Comparison of ENCODE assay signal across 8 mouse cellular contexts in genomic region chr11:69410045-69410309, GRCm38 (mm10). TPM values are rescaled to one million over a fixed set of nuclear protein-coding genes. Genes with fewer than 3 reads are reported as not detected.
DNase-seq lines count a peak whose midpoint lies in the region; ATAC-seq and TF ChIP-seq lines count a peak whose summit lies in the region.

No protein-coding gene starts in this region.

- ATAC-seq in stomach, embryonic 16.5 days (ENCODE audit: insufficient read depth, low FRiP score) = no peak

- H3K36me3 ChIP-seq in testis, adult 2 months (ENCODE audit: control insufficient read depth, insufficient read depth, low read length) = no peaks in the 10 kb centered on the region
- H3K36me3 ChIP-seq in liver, adult 2 months (ENCODE audit: control insufficient read depth, insufficient read depth, low read length) = no peaks in the 10 kb centered on the region; the same call in 1 of the 2 replicates
- H3K36me3 ChIP-seq in stomach, embryonic 16.5 days (ENCODE audit: control insufficient read depth, insufficient read depth, low read length) = peaks cover 28% of the 10 kb centered on the region

- H3K4me3 ChIP-seq in testis, adult 2 months (ENCODE audit: control insufficient read depth, low read depth, low read length) = peak overlapping the region; percentile 93
- H3K4me3 ChIP-seq in liver, adult 2 months (ENCODE audit: insufficient read depth, low read depth, low read length) = peak overlapping the region; percentile 69
- peak overlapping the region; percentile 72 for H3K4me3 ChIP-seq in stomach, embryonic 16.5 days (replicated peaks; ENCODE audit: low read length)

- peaks cover 14% of the 10 kb centered on the region; the same call in 1 of the 2 replicates for H3K79me2 ChIP-seq in liver, adult 2 months (ENCODE audit: control insufficient read depth, insufficient read depth, low read length)

- WGBS in liver, adult 2 months = under 1% methylated on average over 18 of the region's 18 CpGs
- WGBS in stomach, embryonic 16.5 days = under 1% methylated on average over 18 of the region's 18 CpGs

- TF ChIP-seq CTCF in testis, adult 2 months (IDR thresholded peaks at IDR 0.05; ENCODE audit: control insufficient read depth, insufficient read depth, insufficient replicate concordance, low read depth, low read length) = no peak
- no peak for TF ChIP-seq CTCF in liver, adult 2 months (IDR thresholded peaks at IDR 0.05; ENCODE audit: low read depth, low read length)

- H3K27ac ChIP-seq in testis, adult 2 months (ENCODE audit: control insufficient read depth, insufficient read depth, low read depth, low read length) = peak overlapping the region; percentile 94
- H3K27ac ChIP-seq in liver, adult 2 months (replicated peaks; ENCODE audit: insufficient read depth, low read depth, low read length) = peak overlapping the region; percentile 94
- peak overlapping the region; percentile 100 for H3K27ac ChIP-seq in stomach, embryonic 16.5 days (ENCODE audit: low read length)

- peak overlapping the region; percentile 91 for H3K9ac ChIP-seq in liver, adult 2 months (ENCODE audit: low read depth, low read length)
- peak overlapping the region; percentile 89 for H3K9ac ChIP-seq in stomach, embryonic 16.5 days (ENCODE audit: low read length)

- DNase-seq in embryo, embryonic 11 days = peak; percentile 49
- DNase-seq in embryo, embryonic 10 days (ENCODE audit: low spot score) = no peak
- no peak for DNase-seq in testis, postnatal 14 days (ENCODE audit: low spot score)
- no peak for DNase-seq in liver, adult 2 months (ENCODE audit: extremely low read depth, low read depth, low spot score)
- DNase-seq in left cerebral cortex, postnatal 25 days (ENCODE audit: low spot score in 2 of 2) = no peak
- no peak for DNase-seq in cerebellum, postnatal 25 days

- H3K27me3 ChIP-seq in testis, adult 2 months (ENCODE audit: control insufficient read depth, insufficient read depth, low read length) = no peaks in the 10 kb centered on the region
- H3K27me3 ChIP-seq in liver, adult 2 months (ENCODE audit: control insufficient read depth, insufficient read depth, low read length) = no peaks in the 10 kb centered on the region
- H3K27me3 ChIP-seq in stomach, embryonic 16.5 days (ENCODE audit: control insufficient read depth, insufficient read depth, low read length) = no peaks in the 10 kb centered on the region

- H3K4me2 ChIP-seq in stomach, embryonic 16.5 days (ENCODE audit: low read depth, low read length) = peak overlapping the region; percentile 98

- peak; percentile 14; the same call in 1 of the 2 replicates for TF ChIP-seq POLR2A in testis, adult 2 months (IDR thresholded peaks at IDR 0.05; ENCODE audit: control insufficient read depth, low read depth, low read length)
- no peak for TF ChIP-seq POLR2A in liver, adult 2 months (IDR thresholded peaks at IDR 0.05; ENCODE audit: extremely low read depth, insufficient read depth, low read length)

- H3K9me3 ChIP-seq in stomach, embryonic 16.5 days (replicated peaks; ENCODE audit: control insufficient read depth, low read length) = no peaks in the 10 kb centered on the region

- intact Hi-C loops in left cerebral cortex, postnatal 25 days (cut with DNase I) = loop anchor here (1.0 kb wide), 1 partner anchor 8 kb away; no protein-coding TSS in a partner anchor

- peaks cover 46% of the 10 kb centered on the region for H3K4me1 ChIP-seq in testis, adult 2 months (ENCODE audit: control insufficient read depth, insufficient read depth, low read length)
- H3K4me1 ChIP-seq in liver, adult 2 months (ENCODE audit: control insufficient read depth, insufficient read depth, low read length) = peaks cover 33% of the 10 kb centered on the region
- peaks cover 43% of the 10 kb centered on the region for H3K4me1 ChIP-seq in stomach, embryonic 16.5 days (ENCODE audit: control insufficient read depth, insufficient read depth, low read length)

RNA-seq across cellular contexts. Expression of gene Kdm6b, which starts 3.5 kb away (rescaled TPM):
- polyA plus RNA-seq in testis, adult 2 months (2012; rRNA removed) = 8.0 and 8.6 TPM in 2 replicates
- 1.6 and 2.3 TPM in 2 replicates for total RNA-seq in liver, adult 2 months (2014; rRNA removed)
- polyA plus RNA-seq in liver, adult 2 months (2012; rRNA removed) = 4.2 and 4.6 TPM in 2 replicates
- 21.2 and 21.4 TPM in 2 replicates for polyA plus RNA-seq in stomach, embryonic 16.5 days (2015; fragmentation: Nextera tagmentation; extraction: Ambion mirVana)
- 10 to 100 TPM; 23.3 to 25.3 TPM for total RNA-seq in left cerebral cortex, postnatal 25 days (2021)

RNA-seq across cellular contexts. Expression of gene Tmem88, which starts 11.9 kb away (rescaled TPM):
- 2.0 and 2.4 TPM in 2 replicates for polyA plus RNA-seq in testis, adult 2 months (2012; rRNA removed)
- 1.3 and 1.7 TPM in 2 replicates for total RNA-seq in liver, adult 2 months (2014; rRNA removed)
- 6.7 and 8.5 TPM in 2 replicates for polyA plus RNA-seq in liver, adult 2 months (2012; rRNA removed)
- polyA plus RNA-seq in stomach, embryonic 16.5 days (2015; fragmentation: Nextera tagmentation; extraction: Ambion mirVana) = 26.4 and 28.7 TPM in 2 replicates
- total RNA-seq in left cerebral cortex, postnatal 25 days (2021) = 1 to 10 TPM; 3.6 to 3.8 TPM

RNA-seq across cellular contexts. Expression of gene Cyb5d1, which starts 14.5 kb away (rescaled TPM):
- polyA plus RNA-seq in testis, adult 2 months (2012; rRNA removed) = 35.3 and 42.5 TPM in 2 replicates
- 33.9 and 40.7 TPM in 2 replicates for total RNA-seq in liver, adult 2 months (2014; rRNA removed)
- 21.1 and 22.1 TPM in 2 replicates for polyA plus RNA-seq in liver, adult 2 months (2012; rRNA removed)
- polyA plus RNA-seq in stomach, embryonic 16.5 days (2015; fragmentation: Nextera tagmentation; extraction: Ambion mirVana) = 29.4 TPM in 2 replicates
- total RNA-seq in left cerebral cortex, postnatal 25 days (2021) = 10 to 100 TPM; 35.9 to 41.3 TPM

RNA-seq across cellular contexts. Expression of gene Naa38, which starts 14.7 kb away (rescaled TPM):
- polyA plus RNA-seq in testis, adult 2 months (2012; rRNA removed) = 325 and 343 TPM in 2 replicates
- 86.6 and 91.5 TPM in 2 replicates for total RNA-seq in liver, adult 2 months (2014; rRNA removed)
- polyA plus RNA-seq in liver, adult 2 months (2012; rRNA removed) = 133 and 150 TPM in 2 replicates
- polyA plus RNA-seq in stomach, embryonic 16.5 days (2015; fragmentation: Nextera tagmentation; extraction: Ambion mirVana) = 144 and 148 TPM in 2 replicates
- total RNA-seq in left cerebral cortex, postnatal 25 days (2021) = 100 to 1,000 TPM; 105 to 109 TPM

RNA-seq across cellular contexts. Expression of gene Chd3, which starts 40.8 kb away (rescaled TPM):
- 49.4 and 52.5 TPM in 2 replicates for polyA plus RNA-seq in testis, adult 2 months (2012; rRNA removed)
- 45.2 and 57.5 TPM in 2 replicates for total RNA-seq in liver, adult 2 months (2014; rRNA removed)
- polyA plus RNA-seq in liver, adult 2 months (2012; rRNA removed) = 55.2 and 80.2 TPM in 2 replicates
- polyA plus RNA-seq in stomach, embryonic 16.5 days (2015; fragmentation: Nextera tagmentation; extraction: Ambion mirVana) = 48.5 and 55.4 TPM in 2 replicates
- total RNA-seq in left cerebral cortex, postnatal 25 days (2021) = 100 to 1,000 TPM; 449 to 474 TPM
